Mouse (Mus musculus) olfactory bulb, adult 2 months (tissue): Measurements from ENCODE around the gene Tigd4.

Experiments used
- CTCF ChIP-seq: fragments of 200-500 bp; IDR thresholded peaks from 2 replicates; pipeline ENCODE4 v1.5.1; 2012; ENCODE audit warnings: low read depth, mild to moderate bottlenecking, low read length, moderate library complexity; ENCODE audit not compliant: insufficient read depth
- POLR2A ChIP-seq: fragments of 200-500 bp; IDR thresholded peaks from 2 replicates; pipeline ENCODE4 v1.6.1; 2012; ENCODE audit warnings: mild to moderate bottlenecking, low read depth, low read length, moderate library complexity; ENCODE audit not compliant: insufficient read depth

GRCm38 (mm10) chr3:84646331-84646845, 53.0 kb downstream of the Tigd4 start:
- TF ChIP-seq CTCF (no peak), POLR2A (no peak)
